Mouse (Mus musculus): ENCODE measurements around the gene Serinc3. TPM values are rescaled to one million over a fixed set of nuclear protein-coding genes. Genes with fewer than 3 reads are reported as not detected.

The Serinc3 gene
- polyA plus RNA-seq, 1 experiment from 2014 or later: 31.4 TPM

- Histone ChIP-seq H3K36me3 (ENCODE audit: control insufficient read depth, insufficient read depth) (no peaks in the 10 kb centered on the region), H3K27ac (ENCODE audit: low read length) (no peak overlapping the region), H3K4me1 (replicated peaks; ENCODE audit: control insufficient read depth, insufficient read depth, low read length) (no peaks in the 10 kb centered on the region), H3K4me3 (replicated peaks; ENCODE audit: low read length) (no peak overlapping the region), H3K4me2 (ENCODE audit: low read length) (no peak overlapping the region), H3K9me3 (ENCODE audit: control insufficient read depth, low read length) (no peaks in the 10 kb centered on the region), H3K27me3 (replicated peaks; ENCODE audit: control insufficient read depth, insufficient read depth, low read length) (no peaks in the 10 kb centered on the region), H3K9ac (replicated peaks; ENCODE audit: low read depth, low read length) (no peak overlapping the region)
- no peak for ATAC-seq
- 92% methylated on average over 10 of the region's 10 CpGs for WGBS
Observed at GRCm38 (mm10) chr2:163593636-163594282, 51.2 kb downstream of the Serinc3 start.

- no peaks in the 10 kb centered on the region for H3K27me3 ChIP-seq (replicated peaks; ENCODE audit: control insufficient read depth, insufficient read depth, low read length)
- no peak overlapping the region for H3K27ac ChIP-seq (ENCODE audit: low read length)
- WGBS: 79% methylated on average over 1 of the region's 1 CpGs
- H3K4me1 ChIP-seq (replicated peaks; ENCODE audit: control insufficient read depth, insufficient read depth, low read length): no peaks in the 10 kb centered on the region
- no peak overlapping the region for H3K4me3 ChIP-seq (replicated peaks; ENCODE audit: low read length)
- no peak for ATAC-seq
- H3K9me3 ChIP-seq (ENCODE audit: control insufficient read depth, low read length): no peaks in the 10 kb centered on the region
- H3K4me2 ChIP-seq (ENCODE audit: low read length): no peak overlapping the region
- H3K36me3 ChIP-seq (ENCODE audit: control insufficient read depth, insufficient read depth): no peaks in the 10 kb centered on the region
- H3K9ac ChIP-seq (replicated peaks; ENCODE audit: low read depth, low read length): no peak overlapping the region
Observed at GRCm38 (mm10) chr2:163592084-163592483, 52.8 kb downstream of the Serinc3 start.

GRCm38 (mm10) chr2:163590996-163591395 is 53.9 kb downstream of the Serinc3 start:
- no peak overlapping the region for H3K27ac ChIP-seq (ENCODE audit: low read length)
- H3K27me3 ChIP-seq (replicated peaks; ENCODE audit: control insufficient read depth, insufficient read depth, low read length): no peaks in the 10 kb centered on the region
- H3K36me3 ChIP-seq (ENCODE audit: control insufficient read depth, insufficient read depth): no peaks in the 10 kb centered on the region
- no peak for ATAC-seq
- no peak overlapping the region for H3K4me3 ChIP-seq (replicated peaks; ENCODE audit: low read length)
- H3K9me3 ChIP-seq (ENCODE audit: control insufficient read depth, low read length): no peaks in the 10 kb centered on the region
- H3K9ac ChIP-seq (replicated peaks; ENCODE audit: low read depth, low read length): no peak overlapping the region
- 80% methylated on average over 5 of the region's 5 CpGs for WGBS
- no peaks in the 10 kb centered on the region for H3K4me1 ChIP-seq (replicated peaks; ENCODE audit: control insufficient read depth, insufficient read depth, low read length)
- no peak overlapping the region for H3K4me2 ChIP-seq (ENCODE audit: low read length)

GRCm38 (mm10) chr2:163590211-163590610 is 54.7 kb downstream of the Serinc3 start:
- H3K9me3 ChIP-seq (ENCODE audit: control insufficient read depth, low read length): no peaks in the 10 kb centered on the region
- no peaks in the 10 kb centered on the region for H3K36me3 ChIP-seq (ENCODE audit: control insufficient read depth, insufficient read depth)
- no peak overlapping the region for H3K9ac ChIP-seq (replicated peaks; ENCODE audit: low read depth, low read length)
- H3K4me1 ChIP-seq (replicated peaks; ENCODE audit: control insufficient read depth, insufficient read depth, low read length): no peaks in the 10 kb centered on the region
- H3K4me2 ChIP-seq (ENCODE audit: low read length): no peak overlapping the region
- ATAC-seq: no peak
- no peak overlapping the region for H3K27ac ChIP-seq (ENCODE audit: low read length)
- WGBS: 76% methylated on average over 12 of the region's 12 CpGs
- no peaks in the 10 kb centered on the region for H3K27me3 ChIP-seq (replicated peaks; ENCODE audit: control insufficient read depth, insufficient read depth, low read length)
- H3K4me3 ChIP-seq (replicated peaks; ENCODE audit: low read length): no peak overlapping the region

- H3K36me3 ChIP-seq (ENCODE audit: control insufficient read depth, insufficient read depth): no peaks in the 10 kb centered on the region
- H3K4me1 ChIP-seq (replicated peaks; ENCODE audit: control insufficient read depth, insufficient read depth, low read length): no peaks in the 10 kb centered on the region
- no peak for ATAC-seq
- no peaks in the 10 kb centered on the region for H3K9me3 ChIP-seq (ENCODE audit: control insufficient read depth, low read length)
- no peaks in the 10 kb centered on the region for H3K27me3 ChIP-seq (replicated peaks; ENCODE audit: control insufficient read depth, insufficient read depth, low read length)
- H3K4me3 ChIP-seq (replicated peaks; ENCODE audit: low read length): no peak overlapping the region
- H3K27ac ChIP-seq (ENCODE audit: low read length): no peak overlapping the region
- no peak overlapping the region for H3K9ac ChIP-seq (replicated peaks; ENCODE audit: low read depth, low read length)
- WGBS: 69% methylated on average over 5 of the region's 5 CpGs
- no peak overlapping the region for H3K4me2 ChIP-seq (ENCODE audit: low read length)
Observed at GRCm38 (mm10) chr2:163587506-163587905, 57.4 kb downstream of the Serinc3 start.

- WGBS: 51% methylated on average over 19 of the region's 19 CpGs
- Histone ChIP-seq H3K27ac (ENCODE audit: low read length) (no peak overlapping the region), H3K36me3 (ENCODE audit: control insufficient read depth, insufficient read depth) (no peaks in the 10 kb centered on the region), H3K27me3 (replicated peaks; ENCODE audit: control insufficient read depth, insufficient read depth, low read length) (no peaks in the 10 kb centered on the region), H3K4me1 (replicated peaks; ENCODE audit: control insufficient read depth, insufficient read depth, low read length) (no peaks in the 10 kb centered on the region), H3K9ac (replicated peaks; ENCODE audit: low read depth, low read length) (no peak overlapping the region), H3K4me2 (ENCODE audit: low read length) (no peak overlapping the region), H3K4me3 (replicated peaks; ENCODE audit: low read length) (no peak overlapping the region), H3K9me3 (ENCODE audit: control insufficient read depth, low read length) (no peaks in the 10 kb centered on the region)
- ATAC-seq: no peak
Observed at GRCm38 (mm10) chr2:163586384-163587261, 58.3 kb downstream of the Serinc3 start.

GRCm38 (mm10) chr2:163584088-163584426 is 60.9 kb downstream of the Serinc3 start:
- H3K9ac ChIP-seq (replicated peaks; ENCODE audit: low read depth, low read length): no peak overlapping the region
- H3K9me3 ChIP-seq (ENCODE audit: control insufficient read depth, low read length): no peaks in the 10 kb centered on the region
- no peaks in the 10 kb centered on the region for H3K27me3 ChIP-seq (replicated peaks; ENCODE audit: control insufficient read depth, insufficient read depth, low read length)
- no peak overlapping the region for H3K27ac ChIP-seq (ENCODE audit: low read length)
- ATAC-seq: no peak
- H3K4me2 ChIP-seq (ENCODE audit: low read length): no peak overlapping the region
- 65% methylated on average over 10 of the region's 10 CpGs for WGBS
- H3K4me3 ChIP-seq (replicated peaks; ENCODE audit: low read length): no peak overlapping the region
- H3K36me3 ChIP-seq (ENCODE audit: control insufficient read depth, insufficient read depth): no peaks in the 10 kb centered on the region
- H3K4me1 ChIP-seq (replicated peaks; ENCODE audit: control insufficient read depth, insufficient read depth, low read length): no peaks in the 10 kb centered on the region

- H3K4me3 ChIP-seq (replicated peaks; ENCODE audit: low read length): no peak overlapping the region
- H3K9me3 ChIP-seq (ENCODE audit: control insufficient read depth, low read length): no peaks in the 10 kb centered on the region
- ATAC-seq: no peak
- 83% methylated on average over 10 of the region's 10 CpGs for WGBS
- H3K4me2 ChIP-seq (ENCODE audit: low read length): no peak overlapping the region
- no peaks in the 10 kb centered on the region for H3K36me3 ChIP-seq (ENCODE audit: control insufficient read depth, insufficient read depth)
- H3K9ac ChIP-seq (replicated peaks; ENCODE audit: low read depth, low read length): no peak overlapping the region
- no peaks in the 10 kb centered on the region for H3K4me1 ChIP-seq (replicated peaks; ENCODE audit: control insufficient read depth, insufficient read depth, low read length)
- no peaks in the 10 kb centered on the region for H3K27me3 ChIP-seq (replicated peaks; ENCODE audit: control insufficient read depth, insufficient read depth, low read length)
- H3K27ac ChIP-seq (ENCODE audit: low read length): no peak overlapping the region
Observed at GRCm38 (mm10) chr2:163583226-163584087, 61.5 kb downstream of the Serinc3 start.

Data from forebrain, embryonic 16.5 days (tissue).